In genomic region chr11:69088103-69088855, GRCm38 (mm10) we compare ENCODE assay signal across 8 mouse cellular contexts. TPM values are rescaled to one million over a fixed set of nuclear protein-coding genes. Genes with fewer than 3 reads are reported as not detected.
DNase-seq lines count a peak whose midpoint lies in the region; ATAC-seq and TF ChIP-seq lines count a peak whose summit lies in the region.

Vamp2 (plus strand) TSS chr11:69088490.

- no peaks in the 10 kb centered on the region; a peak in 1 of 4 replicates for H3K27me3 ChIP-seq in MEL (ENCODE audit: control insufficient read depth in 1 of 2, insufficient read depth in 2 of 2, low read length in 2 of 2)
- H3K27me3 ChIP-seq in hindbrain, embryonic 11.5 days (ENCODE audit: control insufficient read depth, insufficient read depth, low read length), result no peaks in the 10 kb centered on the region

- ATAC-seq in hindbrain, embryonic 11.5 days (ENCODE audit: low FRiP score), result peak; percentile 86

- no peaks in the 10 kb centered on the region for H3K9me3 ChIP-seq in MEL (replicated peaks; ENCODE audit: insufficient read depth, low read length)
- no peaks in the 10 kb centered on the region for H3K9me3 ChIP-seq in hindbrain, embryonic 11.5 days (ENCODE audit: control insufficient read depth, low read length)

- peak; percentile 67 to 87; a peak in 3 of 4 replicates for TF ChIP-seq POLR2A in MEL (IDR thresholded peaks at IDR 0.05; ENCODE audit: control insufficient read depth in 1 of 2, insufficient read depth in 1 of 2, low read depth in 1 of 2, low read length in 2 of 2, poor library complexity in 1 of 2)

- DNase-seq in MEL (ENCODE audit: low read depth, low spot score), result peak; percentile 91
- DNase-seq in cerebellum, adult 9-11 months, result peak; percentile 96
- DNase-seq in frontal cortex, postnatal 10 days (ENCODE audit: low spot score in 2 of 2), result peak; percentile 92 to 93
- peak; percentile 98 for DNase-seq in hindbrain, embryonic 11.5 days (ENCODE audit: low spot score)
- peak; percentile 94 to 95 for DNase-seq in layer of hippocampus, postnatal 25 days (ENCODE audit: extremely low spot score in 1 of 2, low spot score in 1 of 2)
- peak; percentile 89 for DNase-seq in lung, postnatal 25 days (ENCODE audit: low spot score)
- peak; percentile 79 for DNase-seq in retina, adult 2 months (ENCODE audit: low read depth, low spot score)
- peak; percentile 88 to 92 for DNase-seq in thymus, postnatal 36 days

- no peak for TF ChIP-seq CTCF in MEL (IDR thresholded peaks at IDR 0.05 in 2 of 3, conservative IDR thresholded peaks at IDR 0.05 in 1 of 3; ENCODE audit: control insufficient read depth in 1 of 3, insufficient read depth in 1 of 3, low read depth in 2 of 3, low read length in 3 of 3, poor library complexity in 1 of 3, severe bottlenecking in 1 of 3)

- H3K36me3 ChIP-seq in MEL (ENCODE audit: control insufficient read depth in 1 of 2, insufficient read depth in 2 of 2, low read length in 2 of 2), result peaks cover 5 to 6% of the 10 kb centered on the region in 2 experiments; a peak in 3 of 4 replicates
- H3K36me3 ChIP-seq in hindbrain, embryonic 11.5 days (ENCODE audit: control insufficient read depth, insufficient read depth, low read length), result 0 out of 2 replicates have a peak, but pooled peaks cover 3% of the 10 kb centered on the region

- H3K4me1 ChIP-seq in MEL (ENCODE audit: control insufficient read depth in 1 of 2, insufficient read depth in 2 of 2, low read length in 2 of 2), result peaks cover 3 to 16% of the 10 kb centered on the region in 2 experiments; a peak in 3 of 4 replicates
- peaks cover 13% of the 10 kb centered on the region for H3K4me1 ChIP-seq in hindbrain, embryonic 11.5 days (replicated peaks; ENCODE audit: control insufficient read depth, insufficient read depth, low read length)

- peak within 1 kb of the TSS; percentile 94 for H3K9ac ChIP-seq in MEL (ENCODE audit: control insufficient read depth, low read depth, low read length, poor library complexity, severe bottlenecking)
- peak within 1 kb of the TSS; percentile 89 for H3K9ac ChIP-seq in hindbrain, embryonic 11.5 days (ENCODE audit: low read depth, low read length)

- peak within 1 kb of the TSS; percentile 77 to 100 for H3K4me3 ChIP-seq in MEL (ENCODE audit: control insufficient read depth in 1 of 2, insufficient read depth in 1 of 2, low read depth in 2 of 2, low read length in 2 of 2)
- peak within 1 kb of the TSS; percentile 81 for H3K4me3 ChIP-seq in hindbrain, embryonic 11.5 days (ENCODE audit: low read depth, low read length)

- WGBS in hindbrain, embryonic 11.5 days, result under 1% methylated on average over 60 of the region's 67 CpGs

- no peak for TF ChIP-seq RAD21 in MEL (IDR thresholded peaks at IDR 0.05; ENCODE audit: low read depth, low read length)

- TF ChIP-seq EP300 in MEL (IDR thresholded peaks at IDR 0.05; ENCODE audit: low read depth in 1 of 2, low read length in 2 of 2), result peak in 1 of 2 experiments; percentile 3; a peak in 1 of 4 replicates

- H3K27ac ChIP-seq in MEL (ENCODE audit: control insufficient read depth, low read depth, low read length), result peak within 1 kb of the TSS; percentile 56
- H3K27ac ChIP-seq in hindbrain, embryonic 11.5 days (ENCODE audit: low read depth, low read length), result peak within 1 kb of the TSS; percentile 86

- peaks cover 17% of the 10 kb centered on the region for H3K79me2 ChIP-seq in MEL (ENCODE audit: control insufficient read depth, insufficient read depth, low read length, poor library complexity)

- peak within 1 kb of the TSS; percentile 92 for H3K4me2 ChIP-seq in hindbrain, embryonic 11.5 days (replicated peaks; ENCODE audit: low read depth, low read length)

TF ChIP-seq in MEL, 35 proteins besides CTCF, POLR2A, EP300 and RAD21:
- TF ChIP-seq SIN3A (IDR thresholded peaks at IDR 0.05; ENCODE audit: low read length) (peak; percentile 65), UBTF (IDR thresholded peaks at IDR 0.05; ENCODE audit: borderline replicate concordance, insufficient read depth, low read depth, low read length) (0 out of 2 replicates have a peak, but pooled peaks have one; percentile 34), USF1 (IDR thresholded peaks at IDR 0.05; ENCODE audit: low read depth, low read length) (no peak), HCFC1 (IDR thresholded peaks at IDR 0.05; ENCODE audit: low read depth, low read length) (peak; percentile 66; the same call in 1 of the 2 replicates), TCF12 (IDR thresholded peaks at IDR 0.05; ENCODE audit: low read depth, low read length) (peak; percentile 40), ZMIZ1 (IDR thresholded peaks at IDR 0.05; ENCODE audit: low read depth, low read length) (0 out of 2 replicates have a peak, but pooled peaks have one; percentile 31), GATA1 (IDR thresholded peaks at IDR 0.05; ENCODE audit: low read depth, low read length) (peak; percentile 13; the same call in 1 of the 2 replicates), TBP (IDR thresholded peaks at IDR 0.05; ENCODE audit: low read depth, low read length) (no peak), POLR2AphosphoS2 (IDR thresholded peaks at IDR 0.05; ENCODE audit: low read length) (peak; percentile 63; the same call in 1 of the 2 replicates), NELFE (IDR thresholded peaks at IDR 0.05; ENCODE audit: low read depth, low read length) (peak; percentile 79), ZC3H11A (IDR thresholded peaks at IDR 0.05; ENCODE audit: low read depth, low read length) (0 out of 2 replicates have a peak, but pooled peaks have one; percentile 5), MAFK (IDR thresholded peaks at IDR 0.05; ENCODE audit: borderline replicate concordance, low read depth, low read length) (no peak)

RNA-seq across cellular contexts. Expression of gene Vamp2, which starts in this region (rescaled TPM):
- total RNA-seq in MEL (2012; rRNA removed), result 3.3 and 4.2 TPM in 2 replicates
- polyA plus RNA-seq in MEL (2012; ENCODE audit: insufficient read depth in 1 of 2, insufficient read length in 2 of 2, low read depth in 1 of 2, low replicate concordance in 2 of 2, missing spikeins in 1 of 2), result 10 to 100 TPM in 1 of 2 experiments, not detected in 1; 28.9 TPM
- 85.1 and 98.1 TPM in 2 replicates for polyA plus RNA-seq in hindbrain, embryonic 11.5 days (2014; fragmentation: Nextera tagmentation; extraction: Ambion mirVana)
- total RNA-seq in layer of hippocampus, postnatal 25 days (2021), result 1,000 to 10,000 TPM in 1 of 2 experiments, 100 to 1,000 TPM in 1; 978 to 1,010 TPM

Comparison
In these comparisons a context has a peak if more than half of its experiments do, and no peak if none do; other contexts are left out.
1. Peak in every context shown above with its lines: DNase-seq, ATAC-seq, H3K4me3 ChIP-seq and H3K27ac ChIP-seq.
2. RNA of gene Vamp2 (total RNA-seq): 978 to 1,010 TPM in layer of hippocampus, postnatal 25 days; 3.3 to 4.2 TPM in MEL; every median in the first group is over 100 times any median in the second.